Mouse (Mus musculus): ENCODE measurements at regions not wholly inside any gene's neighbourhood (a gene's known extent, or its start where the extent isn't known, plus 50 kb on each side); places are given as distances from the start of the nearest gene placed in this dataset.

DNA sequence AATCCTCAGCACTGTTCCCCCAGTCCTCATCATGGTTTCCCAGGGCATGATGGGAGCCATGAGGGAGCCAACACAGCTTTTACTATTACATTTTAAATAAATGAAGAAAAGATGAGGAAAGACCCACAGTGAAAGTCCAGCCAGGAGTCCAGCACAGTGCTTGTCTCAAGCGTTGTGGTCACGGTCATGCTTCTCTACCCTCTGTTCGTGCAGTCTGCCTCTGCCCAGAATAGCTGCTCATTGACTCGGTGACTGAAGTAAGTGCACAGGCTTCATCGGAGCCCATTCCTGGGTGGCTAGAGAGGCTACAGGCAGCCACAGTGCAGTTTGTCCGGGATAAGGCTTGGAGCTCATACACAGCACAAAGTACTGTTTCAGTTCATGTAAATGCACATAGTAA, 226.1 kb upstream of the Dpp6 start:
- TF ChIP-seq POLR2A (IDR thresholded peaks at IDR 0.05; ENCODE audit: insufficient read length, low read depth): no peak
- no peak for TF ChIP-seq MYOG (IDR thresholded peaks at IDR 0.05; ENCODE audit: control insufficient read depth in 1 of 3, insufficient read depth in 1 of 3, insufficient read length in 2 of 3, low read depth in 2 of 3)
- no peak for TF ChIP-seq POLR2AphosphoS2 (IDR thresholded peaks at IDR 0.05; ENCODE audit: insufficient read length, low read depth)
- no peak for TF ChIP-seq USF1 (IDR thresholded peaks at IDR 0.05; ENCODE audit: low read depth)
- TF ChIP-seq TCF12 (IDR thresholded peaks at IDR 0.05; ENCODE audit: insufficient read depth, poor library complexity, severe bottlenecking): no peak

Measured in myocyte (in vitro differentiated cells).